In the genomic region with DNA sequence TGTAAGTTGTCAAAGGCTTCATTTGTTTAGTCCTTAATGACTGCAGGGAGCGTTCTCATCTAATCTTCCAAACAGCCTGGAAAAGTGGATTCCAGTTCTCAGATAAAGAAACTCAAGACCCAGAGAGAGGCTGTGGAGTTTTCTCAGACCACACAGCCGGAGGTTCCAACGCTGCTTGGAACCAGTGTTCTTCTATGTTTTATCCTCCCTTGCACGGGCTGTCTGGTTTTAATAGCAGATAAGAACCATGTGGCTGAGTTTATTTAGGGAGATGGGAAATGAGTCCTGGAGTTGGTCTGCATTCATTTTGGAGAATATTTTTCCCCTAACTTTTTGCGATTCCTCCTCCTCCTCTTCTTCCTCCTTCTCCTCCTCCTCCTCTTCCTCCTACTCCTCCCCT, we compare ENCODE assay signal across 18 mouse cellular contexts. TPM values are rescaled to one million over a fixed set of nuclear protein-coding genes. Genes with fewer than 3 reads are reported as not detected.
DNase-seq lines count a peak whose midpoint lies in the region; ATAC-seq and TF ChIP-seq lines count a peak whose summit lies in the region.
"Had no signal": no experiment of that assay in that cellular context is flagged by ENCODE, and none has a peak within 500 bp of the region (broad histone marks: within the 10 kb centered on the region; RNA-seq: fewer than 3 reads in every experiment).

No protein-coding gene starts in this region.

- no peak for TF ChIP-seq POLR2A in embryonic fibroblast, embryonic 13.5 days (IDR thresholded peaks at IDR 0.05; ENCODE audit: low read depth, low read length)

- H3K36me3 ChIP-seq in heart, embryonic 12.5 days = no peaks in the 10 kb centered on the region
- no peaks in the 10 kb centered on the region for H3K36me3 ChIP-seq in kidney, postnatal 0 days (ENCODE audit: insufficient read depth, low read length)
- no peaks in the 10 kb centered on the region for H3K36me3 ChIP-seq in midbrain, embryonic 15.5 days (replicated peaks)
- H3K36me3 ChIP-seq: forebrain, embryonic 12.5 days; heart, embryonic 10.5 days; hindbrain, embryonic 12.5 days; kidney, embryonic 15.5 days; lung, embryonic 15.5 days; midbrain, embryonic 10.5 days had no signal

- H3K27me3 ChIP-seq in heart, embryonic 12.5 days (replicated peaks) = no peaks in the 10 kb centered on the region
- H3K27me3 ChIP-seq in kidney, postnatal 0 days (ENCODE audit: insufficient read depth, low read length) = no peaks in the 10 kb centered on the region
- H3K27me3 ChIP-seq in midbrain, embryonic 15.5 days (replicated peaks) = no peaks in the 10 kb centered on the region
- H3K27me3 ChIP-seq: forebrain, embryonic 12.5 days; hindbrain, embryonic 12.5 days; kidney, embryonic 15.5 days; lung, embryonic 15.5 days had no signal

- intact Hi-C loops in heart, postnatal 14 days (cut with DNase I) = no loop called here

- no peak overlapping the region for H3K9ac ChIP-seq in heart, embryonic 12.5 days
- H3K9ac ChIP-seq in kidney, postnatal 0 days (ENCODE audit: low read depth, low read length) = no peak overlapping the region
- H3K9ac ChIP-seq in midbrain, embryonic 15.5 days = no peak overlapping the region
- H3K9ac ChIP-seq: forebrain, embryonic 12.5 days; hindbrain, embryonic 12.5 days; kidney, embryonic 15.5 days; liver, embryonic 14.5 days; lung, embryonic 15.5 days had no signal

- peak overlapping the region; percentile 2; the same call in 1 of the 2 replicates for H3K4me2 ChIP-seq in heart, embryonic 12.5 days
- no peak overlapping the region for H3K4me2 ChIP-seq in kidney, postnatal 0 days (ENCODE audit: low read length)
- H3K4me2 ChIP-seq in midbrain, embryonic 15.5 days = no peak overlapping the region
- H3K4me2 ChIP-seq: forebrain, embryonic 12.5 days; hindbrain, embryonic 12.5 days; kidney, embryonic 15.5 days; lung, embryonic 15.5 days had no signal

- DNase-seq in heart, postnatal 14 days = no peak
- DNase-seq in kidney, postnatal 0 days (ENCODE audit: low spot score) = peak; percentile 59
- no peak for DNase-seq in kidney, postnatal 36 days
- DNase-seq in NIH3T3 (ENCODE audit: low read depth) = peak; percentile 36
- no peak for DNase-seq in adrenal gland, postnatal 14 days
- DNase-seq: adrenal gland, adult 8-10 months; B cell, adult 2 months; thymus, postnatal 25 days had no signal

- TF ChIP-seq CTCF in kidney, postnatal 0 days (IDR thresholded peaks at IDR 0.05; ENCODE audit: low read depth) = no peak
- no peak for TF ChIP-seq CTCF in embryonic fibroblast, embryonic 13.5 days (IDR thresholded peaks at IDR 0.05; ENCODE audit: borderline replicate concordance, insufficient read depth, low read length)

- ATAC-seq in heart, embryonic 12.5 days (ENCODE audit: insufficient number of reproducible peaks, low FRiP score) = no peak
- ATAC-seq in kidney, postnatal 0 days (replicated peaks; ENCODE audit: low FRiP score, low read depth) = 0 out of 2 replicates have a peak, but pooled peaks have one; percentile 54
- ATAC-seq in midbrain, embryonic 15.5 days (replicated peaks) = no peak

- no peak overlapping the region for H3K27ac ChIP-seq in heart, embryonic 12.5 days (ENCODE audit: poor library complexity, severe bottlenecking)
- no peak overlapping the region for H3K27ac ChIP-seq in kidney, postnatal 0 days
- peak overlapping the region; percentile 29; the same call in 1 of the 2 replicates for H3K27ac ChIP-seq in embryonic fibroblast, embryonic 13.5 days (ENCODE audit: insufficient read depth, low read length)
- no peak overlapping the region for H3K27ac ChIP-seq in midbrain, embryonic 15.5 days
- H3K27ac ChIP-seq: forebrain, embryonic 12.5 days; heart, embryonic 10.5 days; hindbrain, embryonic 12.5 days; liver, embryonic 14.5 days; lung, embryonic 15.5 days; midbrain, embryonic 10.5 days had no signal

- peaks cover 63% of the 10 kb centered on the region for H3K4me1 ChIP-seq in heart, embryonic 12.5 days (replicated peaks)
- H3K4me1 ChIP-seq in kidney, postnatal 0 days (replicated peaks; ENCODE audit: insufficient read depth, low read length) = no peaks in the 10 kb centered on the region
- H3K4me1 ChIP-seq in embryonic fibroblast, embryonic 13.5 days (ENCODE audit: control insufficient read depth, insufficient read depth, low read length) = peaks cover 2% of the 10 kb centered on the region; the same call in 1 of the 2 replicates
- no peaks in the 10 kb centered on the region for H3K4me1 ChIP-seq in midbrain, embryonic 15.5 days
- H3K4me1 ChIP-seq: forebrain, embryonic 12.5 days; hindbrain, embryonic 12.5 days had no signal

- no peaks in the 10 kb centered on the region for H3K9me3 ChIP-seq in heart, embryonic 12.5 days (replicated peaks)
- H3K9me3 ChIP-seq in kidney, postnatal 0 days (replicated peaks; ENCODE audit: low read length) = no peaks in the 10 kb centered on the region
- H3K9me3 ChIP-seq in midbrain, embryonic 15.5 days = no peaks in the 10 kb centered on the region
- H3K9me3 ChIP-seq: forebrain, embryonic 12.5 days; heart, embryonic 10.5 days; hindbrain, embryonic 12.5 days; kidney, embryonic 15.5 days; lung, embryonic 15.5 days; midbrain, embryonic 10.5 days had no signal

- no peak overlapping the region for H3K4me3 ChIP-seq in heart, embryonic 12.5 days
- no peak overlapping the region for H3K4me3 ChIP-seq in kidney, postnatal 0 days (replicated peaks; ENCODE audit: low read depth, low read length)
- no peak overlapping the region for H3K4me3 ChIP-seq in embryonic fibroblast, embryonic 13.5 days (ENCODE audit: insufficient read depth, low read length)
- no peak overlapping the region for H3K4me3 ChIP-seq in midbrain, embryonic 15.5 days
- H3K4me3 ChIP-seq: forebrain, embryonic 12.5 days; heart, embryonic 10.5 days; hindbrain, embryonic 12.5 days; kidney, embryonic 15.5 days; lung, embryonic 15.5 days; midbrain, embryonic 10.5 days had no signal

- WGBS in heart, embryonic 12.5 days = 21% methylated on average over 5 of the region's 5 CpGs
- WGBS in kidney, postnatal 0 days = 49% methylated on average over 5 of the region's 5 CpGs
- 90% methylated on average over 5 of the region's 5 CpGs for WGBS in midbrain, embryonic 15.5 days

RNA-seq across cellular contexts. Expression of gene Gas7, which starts 26.5 kb away (rescaled TPM):
- 6.9 and 7.4 TPM in 2 replicates for polyA plus RNA-seq in heart, embryonic 12.5 days (2016; fragmentation: Nextera tagmentation; extraction: Ambion mirVana)
- total RNA-seq in heart, postnatal 14 days (2021) = 10 to 100 TPM; 11.8 to 12.4 TPM
- 10.2 and 10.5 TPM in 2 replicates for polyA plus RNA-seq in kidney, postnatal 0 days (2015; fragmentation: Nextera tagmentation; extraction: Ambion mirVana)
- 22.7 and 23.6 TPM in 2 replicates for polyA plus RNA-seq in embryonic fibroblast, embryonic 13.5 days (2011; ENCODE audit: insufficient read length, low read depth, missing spikeins)
- 36.1 and 37.6 TPM in 2 replicates for polyA plus RNA-seq in midbrain, embryonic 15.5 days (2015; fragmentation: Nextera tagmentation; extraction: Ambion mirVana)
- total RNA-seq in adrenal gland, postnatal 14 days (2021) = 23.3 and 28.8 TPM in 2 replicates

Comparison
In these comparisons a context has a peak if more than half of its experiments do, and no peak if none do; other contexts are left out.
1. DNase-seq: peak in kidney, postnatal 0 days (single experiment) and NIH3T3 (single experiment); none in heart, postnatal 14 days (0 of 2), kidney, postnatal 36 days (0 of 2) and adrenal gland, postnatal 14 days (single experiment).